Mouse (Mus musculus) C2C12 (cell line): Measurements from ENCODE around the gene Qpct.

Source experiments
- CTCF ChIP-seq: IDR thresholded peaks from one replicate; pipeline ENCODE4 v1.5.1; 2011; ENCODE audit not compliant: control insufficient read depth, insufficient read depth, insufficient read length
- FOSL1 ChIP-seq: IDR thresholded peaks from one replicate; pipeline ENCODE4 v1.8.0; 2011; ENCODE audit warnings: mild to moderate bottlenecking, low read length; ENCODE audit not compliant: poor library complexity, insufficient read depth, severe bottlenecking
- MAX ChIP-seq: IDR thresholded peaks from one replicate; pipeline ENCODE4 v1.6.1; 2011; ENCODE audit warnings: mild to moderate bottlenecking, control low read depth
- MYOD1 ChIP-seq: IDR thresholded peaks from one replicate; pipeline ENCODE4 v1.6.1; 2011; ENCODE audit warnings: low read depth; ENCODE audit not compliant: control insufficient read depth, insufficient read length
- USF1 ChIP-seq: IDR thresholded peaks from one replicate; pipeline ENCODE4 v1.6.1; 2011; ENCODE audit warnings: low read depth, mild to moderate bottlenecking, control low read depth, moderate library complexity

DNA sequence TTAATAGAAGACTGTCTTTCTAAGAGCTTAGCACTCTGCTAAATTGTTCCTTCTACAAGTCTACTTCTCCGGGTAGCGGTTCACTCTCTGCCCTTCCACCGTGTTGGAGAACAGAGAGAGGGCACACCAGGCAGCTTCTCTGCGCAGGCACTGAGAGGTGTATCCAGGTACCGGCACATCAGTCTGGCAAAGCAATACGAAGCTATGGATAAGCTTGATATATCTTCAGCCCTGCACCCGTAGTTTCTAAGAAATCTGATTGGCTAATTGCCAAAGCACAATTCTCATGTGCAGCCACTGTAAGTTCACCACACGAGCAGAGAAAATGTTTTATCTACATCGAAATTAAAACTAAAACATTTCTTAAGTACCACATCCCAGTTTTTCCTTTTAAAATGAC is 33.3 kb upstream of the Qpct start:
- TF ChIP-seq CTCF (no peak), MYOD1 (no peak), FOSL1 (no peak), MAX (no peak), USF1 (no peak)
